Mouse (Mus musculus): Measurements from ENCODE around the gene Atp6ap1. TPM values are rescaled to one million over a fixed set of nuclear protein-coding genes. Genes with fewer than 3 reads are reported as not detected.

Gene Atp6ap1
- total and polyA plus RNA-seq, 2 experiments from 2014 or later: 92.3 to 125 TPM

DNA sequence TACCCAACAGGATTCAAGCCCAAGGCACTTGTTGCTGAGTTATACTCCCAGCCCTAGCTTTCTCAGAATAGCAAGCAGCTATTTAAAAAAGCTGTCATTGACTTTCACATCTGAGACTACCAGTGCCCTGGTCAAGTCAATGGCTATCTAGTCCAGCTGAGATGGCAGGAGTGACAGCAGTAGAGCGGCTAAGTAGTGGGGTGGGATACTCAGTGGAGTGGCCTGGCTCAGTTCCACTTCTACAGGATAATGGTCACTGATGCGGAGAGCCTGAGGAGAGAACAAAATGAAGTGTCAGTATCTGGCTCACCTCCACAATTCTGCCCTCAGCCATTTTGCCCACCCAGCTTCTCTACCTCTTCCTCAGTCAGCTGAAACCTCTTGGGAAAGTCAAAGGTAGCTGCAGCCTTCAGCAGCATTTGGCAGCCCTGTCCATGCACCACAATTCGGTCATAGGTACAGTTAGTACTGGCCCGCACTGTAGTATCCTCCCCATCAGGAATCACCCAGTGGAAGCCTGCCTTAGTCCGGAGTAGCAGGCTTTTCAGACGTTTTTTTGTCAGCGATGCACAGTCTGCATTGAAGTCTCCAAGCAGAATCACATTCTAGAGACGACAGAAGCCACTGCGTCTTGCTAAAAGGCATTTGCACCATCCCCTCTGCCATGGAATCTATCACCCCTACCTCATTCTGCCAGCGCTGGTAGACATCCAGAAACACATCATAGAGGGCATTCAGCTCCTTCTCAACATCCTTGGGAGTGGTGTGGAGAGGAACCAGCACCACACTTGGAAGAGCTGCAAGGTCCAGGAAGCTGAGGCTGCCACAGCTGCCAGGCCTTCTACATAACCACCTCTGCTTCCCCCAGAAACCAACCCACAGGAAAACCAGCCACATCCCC is 23.2 kb upstream of the Atp6ap1 start:
- ATAC-seq (ENCODE audit: insufficient read depth, low read depth) (no peak), DNase-seq (ENCODE audit: low spot score) (no peak)
- H3K4me2 ChIP-seq (ENCODE audit: low read depth, low read length): no peak overlapping the region
- 0 out of 2 replicates have a peak, but pooled peaks cover 5% of the 10 kb centered on the region for H3K36me3 ChIP-seq (replicated peaks; ENCODE audit: control insufficient read depth, insufficient read depth, low read length)
- 0 out of 2 replicates have a peak, but pooled peaks cover 6% of the 10 kb centered on the region for H3K4me1 ChIP-seq (ENCODE audit: control insufficient read depth, insufficient read depth)
- no peak overlapping the region for H3K9ac ChIP-seq (replicated peaks; ENCODE audit: low read depth, low read length)
- no peaks in the 10 kb centered on the region for H3K9me3 ChIP-seq (replicated peaks; ENCODE audit: control insufficient read depth, low read length)
- WGBS: 29% methylated on average over 10 of the region's 10 CpGs
- H3K27me3 ChIP-seq (ENCODE audit: control insufficient read depth, insufficient read depth, low read length): no peaks in the 10 kb centered on the region
- H3K4me3 ChIP-seq (ENCODE audit: low read depth, low read length): no peak overlapping the region
- TF ChIP-seq CTCF (IDR thresholded peaks at IDR 0.05; ENCODE audit: low read depth): no peak
- no peak overlapping the region for H3K27ac ChIP-seq (ENCODE audit: low read depth)

DNA sequence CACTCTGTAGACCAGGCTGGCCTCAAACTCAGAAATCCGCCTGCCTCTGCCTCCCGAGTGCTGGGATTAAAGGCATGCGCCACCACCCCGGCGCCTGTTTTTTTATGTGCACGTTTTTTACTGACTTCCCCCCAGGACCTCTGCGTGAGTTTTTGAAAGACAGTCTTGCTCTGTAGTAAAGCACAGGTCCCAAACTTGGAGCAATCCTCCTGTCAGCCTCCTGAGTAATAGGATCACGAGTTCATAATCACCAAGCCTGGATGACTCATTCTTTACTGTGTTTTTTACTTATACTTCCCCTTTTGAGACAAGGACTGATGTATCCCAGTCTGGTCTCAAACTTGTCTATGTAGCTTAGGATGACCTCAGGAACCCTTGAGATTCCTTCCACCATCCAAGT is 19.0 kb upstream of the Atp6ap1 start:
- Histone ChIP-seq H3K4me2 (ENCODE audit: low read depth, low read length) (no peak overlapping the region), H3K27me3 (ENCODE audit: control insufficient read depth, insufficient read depth, low read length) (no peaks in the 10 kb centered on the region), H3K36me3 (replicated peaks; ENCODE audit: control insufficient read depth, insufficient read depth, low read length) (no peaks in the 10 kb centered on the region), H3K4me1 (ENCODE audit: control insufficient read depth, insufficient read depth) (no peaks in the 10 kb centered on the region), H3K9ac (replicated peaks; ENCODE audit: low read depth, low read length) (no peak overlapping the region), H3K9me3 (replicated peaks; ENCODE audit: control insufficient read depth, low read length) (no peaks in the 10 kb centered on the region), H3K4me3 (ENCODE audit: low read depth, low read length) (no peak overlapping the region), H3K27ac (ENCODE audit: low read depth) (no peak overlapping the region)
- ATAC-seq (ENCODE audit: insufficient read depth, low read depth): no peak
- TF ChIP-seq CTCF (IDR thresholded peaks at IDR 0.05; ENCODE audit: low read depth) (no peak), EP300 (IDR thresholded peaks at IDR 0.05; ENCODE audit: low read depth) (no peak)
- no peak for DNase-seq (ENCODE audit: low spot score)
- 74% methylated on average over 7 of the region's 8 CpGs for WGBS

DNA sequence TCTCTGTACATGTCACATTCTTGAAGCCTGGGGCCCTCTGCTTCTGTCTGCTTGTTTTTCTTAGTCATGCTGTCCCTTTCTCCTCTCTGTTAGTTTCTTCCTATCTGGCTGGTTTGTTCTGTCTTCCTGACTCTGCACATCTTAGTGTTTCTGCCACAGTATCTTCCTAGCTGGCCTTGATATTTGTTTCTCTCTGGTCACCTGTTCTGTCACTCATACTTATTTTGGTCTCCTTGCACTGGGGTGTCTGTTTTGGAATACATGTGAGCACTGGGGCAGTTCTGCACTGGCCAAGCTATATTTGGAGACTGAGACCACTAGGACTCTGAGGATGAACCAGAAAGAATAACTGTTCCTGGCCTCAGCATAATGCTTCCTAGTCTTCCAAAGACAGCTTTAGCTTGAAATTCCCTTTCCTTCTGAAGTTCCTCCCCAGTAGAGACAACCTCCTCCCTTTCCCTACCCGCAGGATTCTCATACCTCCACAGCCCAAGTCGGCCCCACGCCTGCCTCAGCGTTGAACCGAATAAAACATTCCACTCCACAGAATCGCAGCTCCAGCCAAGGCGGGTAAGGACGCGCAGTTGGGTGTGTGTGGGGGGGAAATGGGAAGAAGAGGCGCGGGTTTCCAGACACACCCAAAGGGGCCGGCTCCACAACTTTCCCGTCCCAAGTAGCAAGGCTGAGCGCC is 15.7 kb upstream of the Atp6ap1 start:
- no peak for TF ChIP-seq CTCF (IDR thresholded peaks at IDR 0.05; ENCODE audit: low read depth)
- TF ChIP-seq EP300 (IDR thresholded peaks at IDR 0.05; ENCODE audit: low read depth): no peak
- H3K4me3 ChIP-seq (ENCODE audit: low read depth, low read length): peak overlapping the region; percentile 66
- DNase-seq (ENCODE audit: low spot score) (peak; percentile 5), ATAC-seq (ENCODE audit: insufficient read depth, low read depth) (no peak)
- H3K9me3 ChIP-seq (replicated peaks; ENCODE audit: control insufficient read depth, low read length): no peaks in the 10 kb centered on the region
- H3K4me1 ChIP-seq (ENCODE audit: control insufficient read depth, insufficient read depth): 0 out of 2 replicates have a peak, but pooled peaks cover 3% of the 10 kb centered on the region
- peak overlapping the region; percentile 95 for H3K27ac ChIP-seq (ENCODE audit: low read depth)
- H3K4me2 ChIP-seq (ENCODE audit: low read depth, low read length): peak overlapping the region; percentile 69
- H3K27me3 ChIP-seq (ENCODE audit: control insufficient read depth, insufficient read depth, low read length): no peaks in the 10 kb centered on the region
- WGBS: 13% methylated on average over 14 of the region's 14 CpGs
- no peaks in the 10 kb centered on the region for H3K36me3 ChIP-seq (replicated peaks; ENCODE audit: control insufficient read depth, insufficient read depth, low read length)
- H3K9ac ChIP-seq (replicated peaks; ENCODE audit: low read depth, low read length): peak overlapping the region; percentile 6; the same call in 1 of the 2 replicates

DNA sequence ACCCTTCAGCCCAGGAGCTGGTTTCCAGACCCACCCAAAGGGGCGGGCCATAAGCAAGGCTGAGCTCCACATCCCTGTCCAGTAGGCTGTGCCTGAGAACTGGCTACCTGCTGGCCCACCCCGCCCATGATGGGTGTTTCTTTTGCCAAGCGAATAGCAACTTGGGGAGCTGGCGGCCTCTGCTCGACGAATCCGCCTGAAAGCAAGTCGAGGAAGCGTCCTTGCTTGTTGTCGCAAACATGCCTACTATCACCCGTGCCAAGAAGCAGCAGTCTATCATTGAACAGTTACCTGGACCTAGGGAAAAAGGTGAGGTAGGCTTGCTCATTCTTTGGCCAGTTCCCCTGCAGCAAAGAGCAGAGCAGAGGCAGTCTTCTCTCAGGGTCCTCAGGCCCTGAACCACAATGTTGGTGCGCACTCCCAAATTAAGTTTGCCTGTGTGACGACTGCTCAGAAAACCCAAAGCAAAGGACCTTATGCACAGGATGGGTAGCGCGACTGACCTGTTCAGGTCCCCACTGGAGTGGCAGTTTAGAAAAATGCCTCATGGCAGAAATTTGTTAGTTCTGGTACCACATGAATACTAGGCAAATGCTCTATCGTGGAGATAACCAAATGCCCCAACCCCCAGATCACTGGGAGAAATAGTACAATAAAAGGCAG is 15.0 kb upstream of the Atp6ap1 start, which contains the start of the genes Taz and Dnase1l1:
TSS of gene Taz (plus strand) at position 181 of the 663 bp plus-strand sequence.
TSS of gene Dnase1l1 (minus strand) at position 606 of the 663 bp plus-strand sequence.
- ATAC-seq (ENCODE audit: insufficient read depth, low read depth) (peak; percentile 84), DNase-seq (ENCODE audit: low spot score) (peak; percentile 71)
- H3K4me3 ChIP-seq (ENCODE audit: low read depth, low read length): peak within 1 kb of the TSS; percentile 66
- no peaks in the 10 kb centered on the region for H3K9me3 ChIP-seq (replicated peaks; ENCODE audit: control insufficient read depth, low read length)
- H3K27ac ChIP-seq (ENCODE audit: low read depth): peak within 1 kb of the TSS; percentile 95
- no peaks in the 10 kb centered on the region for H3K36me3 ChIP-seq (replicated peaks; ENCODE audit: control insufficient read depth, insufficient read depth, low read length)
- H3K9ac ChIP-seq (replicated peaks; ENCODE audit: low read depth, low read length): peak within 1 kb of the TSS; percentile 70
- 0 out of 2 replicates have a peak, but pooled peaks cover 3% of the 10 kb centered on the region for H3K4me1 ChIP-seq (ENCODE audit: control insufficient read depth, insufficient read depth)
- peak within 1 kb of the TSS; percentile 69 for H3K4me2 ChIP-seq (ENCODE audit: low read depth, low read length)
- WGBS: 16% methylated on average over 16 of the region's 16 CpGs
- no peaks in the 10 kb centered on the region for H3K27me3 ChIP-seq (ENCODE audit: control insufficient read depth, insufficient read depth, low read length)
- TF ChIP-seq CTCF (IDR thresholded peaks at IDR 0.05; ENCODE audit: low read depth) (no peak), EP300 (IDR thresholded peaks at IDR 0.05; ENCODE audit: low read depth) (no peak)

All from heart, postnatal 0 days (tissue).